Mouse (Mus musculus) hindbrain, embryonic 10.5 days (tissue): ENCODE results near the gene Zmynd15. TPM values are rescaled to one million over a fixed set of nuclear protein-coding genes. Genes with fewer than 3 reads are reported as not detected.

ENCODE experiments used
- polyA plus RNA-seq: library from polyadenylated mRNA; unstranded; fragments of >200 nt; fragmentation: Nextera tagmentation; extraction: Ambion mirVana; gene quantifications from 2 replicates; pipeline ENCODE4 v1.2.1, GENCODE M21; 2016

Gene Zmynd15
- polyA plus RNA-seq, 1 experiment from 2014 or later = 0.25 TPM

Other genes with a start within 250 kb of the Zmynd15 start
- gene Slc16a11, start 246.7 kb upstream of the Zmynd15 start, polyA plus RNA-seq = 0.93 and 1.5 TPM in 2 replicates
- 15.7 and 18.0 TPM in 2 replicates for gene Slc16a13, start 238.4 kb upstream of the Zmynd15 start, polyA plus RNA-seq
- 5.5 and 5.6 TPM in 2 replicates for gene Bcl6b, start 229.6 kb upstream of the Zmynd15 start, polyA plus RNA-seq
- gene 0610010K14Rik, start 221.5 kb upstream of the Zmynd15 start, polyA plus RNA-seq = 240 and 261 TPM in 2 replicates
- 10.0 and 14.5 TPM in 2 replicates for gene Gm21988, start 219.6 kb upstream of the Zmynd15 start, polyA plus RNA-seq
- 125 and 171 TPM in 2 replicates for gene Rnasek, start 219.6 kb upstream of the Zmynd15 start, polyA plus RNA-seq
- gene Alox12, start 204.1 kb upstream of the Zmynd15 start, polyA plus RNA-seq = 2.4 and 3.7 TPM in 2 replicates
- gene Alox12e, start 136.8 kb upstream of the Zmynd15 start, polyA plus RNA-seq = not detected in 2 replicates
- gene Alox15, start 107.4 kb upstream of the Zmynd15 start, polyA plus RNA-seq = 0.06 and 0.16 TPM in 2 replicates
- gene Pelp1, start 49.4 kb upstream of the Zmynd15 start, polyA plus RNA-seq = 50.6 and 53.0 TPM in 2 replicates
- gene Arrb2, start 26.8 kb upstream of the Zmynd15 start, polyA plus RNA-seq = 31.1 and 32.7 TPM in 2 replicates
- 48.3 and 49.2 TPM in 2 replicates for gene Med11, start 7.5 kb upstream of the Zmynd15 start, polyA plus RNA-seq
- gene Cxcl16, start 551 bp downstream of the Zmynd15 start, polyA plus RNA-seq = 0.31 and 0.41 TPM in 2 replicates
- gene Tm4sf5, start 45.8 kb downstream of the Zmynd15 start, polyA plus RNA-seq = 0.52 TPM in 1 of 2 replicates, not detected in the other
- 0.34 TPM in 1 of 2 replicates, not detected in the other for gene Vmo1, start 55.2 kb downstream of the Zmynd15 start, polyA plus RNA-seq
- 0.35 and 0.47 TPM in 2 replicates for gene Gltpd2, start 59.8 kb downstream of the Zmynd15 start, polyA plus RNA-seq
- gene Psmb6, start 65.9 kb downstream of the Zmynd15 start, polyA plus RNA-seq = 1,108 and 1,160 TPM in 2 replicates
- not detected in 2 replicates for gene Gm40193, start 73.5 kb downstream of the Zmynd15 start, polyA plus RNA-seq
- gene Pld2, start 80.6 kb downstream of the Zmynd15 start, polyA plus RNA-seq = 3.8 and 4.1 TPM in 2 replicates
- gene Mink1, start 103.4 kb downstream of the Zmynd15 start, polyA plus RNA-seq = 12.6 and 14.6 TPM in 2 replicates
- not detected in 2 replicates for gene 4930544D05Rik, start 156.4 kb downstream of the Zmynd15 start, polyA plus RNA-seq
- gene Chrne, start 159.8 kb downstream of the Zmynd15 start, polyA plus RNA-seq = not detected in 2 replicates
- gene Gp1ba, start 179.7 kb downstream of the Zmynd15 start, polyA plus RNA-seq = 0.34 and 0.80 TPM in 2 replicates
- gene Rnf167, start 187.8 kb downstream of the Zmynd15 start, polyA plus RNA-seq = 90.6 and 97.1 TPM in 2 replicates
- 144 and 155 TPM in 2 replicates for gene Slc25a11, start 188.0 kb downstream of the Zmynd15 start, polyA plus RNA-seq
- 1,872 and 1,874 TPM in 2 replicates for gene Pfn1, start 195.2 kb downstream of the Zmynd15 start, polyA plus RNA-seq
- 39.3 and 53.3 TPM in 2 replicates for gene Eno3, start 197.8 kb downstream of the Zmynd15 start, polyA plus RNA-seq
- 185 and 191 TPM in 2 replicates for gene Spag7, start 210.0 kb downstream of the Zmynd15 start, polyA plus RNA-seq
- gene Camta2, start 228.7 kb downstream of the Zmynd15 start, polyA plus RNA-seq = 10.8 and 11.8 TPM in 2 replicates
- gene Inca1, start 240.7 kb downstream of the Zmynd15 start, polyA plus RNA-seq = 0.90 and 1.1 TPM in 2 replicates
- gene Kif1c, start 241.1 kb downstream of the Zmynd15 start, polyA plus RNA-seq = 1.7 and 2.1 TPM in 2 replicates